Mouse (Mus musculus): ENCODE results near the gene Gm17617.
"Not testable (repeated sequence)": the region's sequence is repeated elsewhere in the genome, so short reads cannot be mapped to it uniquely, and the experiment has no call there.

The Gm17617 gene

DNA sequence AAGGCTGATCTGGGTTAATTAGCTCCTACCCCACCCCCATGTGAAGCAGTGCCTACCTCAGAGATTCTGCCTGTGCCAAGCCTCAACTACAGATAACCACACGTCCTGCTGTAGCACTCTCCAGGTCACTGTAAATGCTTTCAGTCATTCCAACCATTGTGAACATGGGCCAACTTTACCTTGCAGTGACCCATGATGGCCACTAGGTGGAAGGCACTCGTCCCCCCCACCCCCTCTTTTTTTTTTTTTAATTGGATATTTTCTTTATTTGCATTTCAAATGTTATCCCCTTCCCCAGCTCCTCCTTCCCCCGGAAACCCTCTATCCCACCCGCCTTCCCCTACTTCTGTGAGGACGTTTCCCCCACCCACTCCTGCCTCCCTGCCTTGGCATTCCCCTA, 2.0 kb upstream of the Gm17617 start:
- DNase-seq (ENCODE audit: low spot score): no peak

DNA sequence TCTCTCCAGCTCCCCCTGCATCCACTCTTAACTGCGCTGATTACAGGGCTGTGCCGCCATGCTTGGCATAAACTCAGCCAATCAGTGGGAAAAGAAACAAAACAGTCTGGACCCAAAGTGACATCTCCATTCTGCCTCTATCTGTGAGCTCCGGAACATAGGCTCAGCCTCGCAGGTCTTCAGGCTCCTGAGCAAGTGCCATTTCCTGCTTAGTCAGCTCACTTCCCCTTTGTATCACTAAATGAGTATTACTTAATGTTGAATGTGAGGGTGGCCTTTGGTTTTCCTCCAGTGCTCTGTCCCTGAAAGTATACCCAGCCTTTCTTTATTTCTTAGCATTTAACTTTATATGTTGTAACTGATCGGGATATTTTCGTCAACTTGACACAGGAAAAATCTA, 8.4 kb downstream of the Gm17617 start:
- DNase-seq (ENCODE audit: low spot score): no peak

DNA sequence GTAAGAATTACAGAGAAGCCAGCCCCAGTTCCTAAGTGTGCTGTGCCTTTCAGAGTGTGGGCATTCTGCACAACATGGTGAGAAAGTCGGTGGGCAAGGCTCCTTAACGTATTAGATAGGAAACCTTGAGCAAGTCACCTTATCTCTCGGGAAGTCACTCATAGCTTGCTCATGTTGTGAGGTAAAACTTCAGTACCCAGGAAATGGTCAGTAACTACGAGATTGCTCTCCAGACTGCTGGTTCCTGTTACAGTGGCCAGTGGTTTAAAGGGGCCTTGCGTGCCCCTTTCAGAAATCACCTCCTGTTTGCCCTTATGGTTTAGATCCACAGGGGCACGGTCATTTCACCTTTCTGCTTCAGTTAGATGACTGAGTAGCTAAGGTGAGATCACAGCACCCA, 19.0 kb downstream of the Gm17617 start:
- DNase-seq (ENCODE audit: low spot score): no peak

DNA sequence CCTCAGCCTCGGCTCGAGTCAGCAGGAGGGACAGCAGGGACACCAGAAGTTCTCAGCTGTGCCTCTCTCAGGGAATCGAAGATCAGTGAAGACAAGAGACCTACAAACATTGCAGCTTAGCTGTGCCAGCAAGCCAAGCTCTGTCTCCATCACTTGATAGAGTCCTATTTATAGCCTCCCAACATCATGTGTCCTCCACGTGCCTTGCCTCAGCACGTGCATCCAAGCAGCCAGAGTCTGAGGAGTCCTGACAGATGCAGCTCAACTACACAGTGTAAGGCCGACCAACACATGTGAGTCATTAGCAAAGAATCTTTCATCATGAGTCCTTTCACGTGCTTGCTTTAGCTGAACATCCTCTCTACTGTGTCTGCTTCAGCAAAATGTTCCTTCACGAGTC, 25.7 kb downstream of the Gm17617 start:
- DNase-seq (ENCODE audit: low spot score): peak; percentile 33

DNA sequence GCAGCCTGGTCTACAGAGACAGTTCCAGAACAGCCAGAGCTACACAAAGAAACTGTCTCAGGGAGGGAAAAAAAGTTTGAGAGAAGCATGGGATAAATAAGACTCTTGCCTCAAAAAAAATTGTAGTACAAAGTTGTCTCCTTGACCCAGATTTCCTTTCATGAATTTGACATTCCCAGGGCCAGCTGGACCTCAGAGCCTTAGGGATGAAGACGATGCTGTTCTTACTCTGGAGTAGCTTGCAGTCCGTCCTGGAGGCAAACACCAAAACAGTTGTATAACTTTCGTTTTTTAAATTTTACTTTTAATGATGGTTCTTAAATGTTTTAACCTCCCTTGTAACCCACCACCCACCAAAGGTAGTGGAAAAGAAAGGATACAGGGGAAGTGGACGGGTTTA, 26.2 kb downstream of the Gm17617 start:
- no peak for DNase-seq (ENCODE audit: low spot score)

DNA sequence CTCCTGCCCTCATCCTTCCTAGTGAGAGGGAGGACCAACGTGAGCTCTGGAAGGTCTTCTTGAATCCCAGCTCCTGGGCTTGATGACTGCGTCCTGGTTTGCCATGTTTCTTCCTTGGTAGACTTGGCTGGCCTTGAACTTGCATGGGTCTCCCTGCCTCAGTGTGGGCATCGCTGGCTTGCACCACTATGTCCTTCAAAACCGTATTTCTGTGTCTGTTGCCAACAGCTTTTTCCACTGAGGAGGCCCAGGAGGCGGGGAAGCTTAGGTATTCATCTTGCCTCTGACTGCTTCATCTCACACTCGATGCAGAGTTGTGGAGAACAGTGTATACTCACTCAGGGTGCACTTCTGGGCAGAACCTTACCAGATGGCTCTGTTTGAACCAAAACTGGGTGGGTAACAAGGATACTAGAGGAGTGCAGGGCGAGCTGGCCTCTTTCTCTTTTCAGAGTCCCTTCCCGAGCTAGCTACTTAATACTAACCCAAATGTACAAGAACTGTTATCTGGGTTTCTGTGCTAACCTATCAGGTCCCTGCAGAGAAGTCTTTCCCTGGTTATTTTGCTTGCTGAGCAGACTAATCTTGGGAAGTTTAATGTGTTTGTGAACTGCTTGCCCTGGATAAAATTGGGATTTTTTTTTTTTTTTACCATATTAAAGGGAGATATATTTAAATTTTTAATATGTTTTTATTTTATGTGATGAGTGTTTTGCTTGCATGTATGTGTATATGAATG, 27.2 kb downstream of the Gm17617 start:
- DNase-seq (ENCODE audit: low spot score): peak; percentile 55

DNA sequence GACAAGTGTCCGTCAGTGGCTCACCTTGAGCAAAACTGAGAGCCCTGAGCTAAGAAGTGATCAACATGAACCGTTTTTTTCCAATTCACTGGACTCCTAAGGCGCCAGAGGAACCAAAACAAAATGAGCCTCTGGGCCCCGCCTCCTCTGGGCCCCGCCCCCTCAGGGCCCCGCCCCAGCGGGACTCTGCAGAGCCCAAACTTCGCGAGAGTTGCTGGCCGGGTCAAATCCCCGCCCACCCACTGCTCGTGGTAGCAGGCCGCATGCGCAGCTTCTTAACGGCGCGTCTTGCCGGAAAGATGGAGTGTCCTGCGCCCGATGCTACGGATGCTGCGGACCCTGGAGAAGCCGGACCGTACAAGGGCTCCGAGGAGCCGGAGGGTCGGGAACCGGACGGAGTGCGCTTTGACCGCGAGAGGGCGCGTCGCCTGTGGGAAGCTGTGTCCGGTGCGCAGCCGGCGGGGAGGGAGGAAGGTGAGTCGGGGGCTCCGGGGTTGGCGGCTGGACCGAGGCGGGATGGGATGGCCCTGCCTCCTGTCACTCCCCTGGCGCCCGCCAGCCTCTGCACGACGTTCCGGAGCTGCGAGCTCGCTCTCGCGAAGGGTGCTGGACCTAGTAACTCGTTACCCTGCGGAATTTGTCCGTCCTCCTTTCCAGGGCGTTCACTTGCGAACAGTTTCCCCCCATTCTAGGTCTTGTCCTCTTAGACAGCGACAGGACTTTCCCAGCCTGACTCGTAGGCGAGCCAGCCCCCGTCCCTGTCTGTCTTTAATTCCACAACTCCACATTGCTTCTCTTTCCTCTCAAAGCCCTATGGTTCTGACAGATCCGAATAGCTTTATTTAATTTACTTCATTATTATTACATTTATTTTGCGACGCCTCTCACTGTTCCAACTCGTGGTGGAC, 28.0 kb downstream of the Gm17617 start, which contains the start of gene Zfp346:
Zfp346 (plus strand) TSS at position 267 of the 908 bp plus-strand sequence.
- peak; percentile 94 for DNase-seq (ENCODE audit: low spot score)

DNA sequence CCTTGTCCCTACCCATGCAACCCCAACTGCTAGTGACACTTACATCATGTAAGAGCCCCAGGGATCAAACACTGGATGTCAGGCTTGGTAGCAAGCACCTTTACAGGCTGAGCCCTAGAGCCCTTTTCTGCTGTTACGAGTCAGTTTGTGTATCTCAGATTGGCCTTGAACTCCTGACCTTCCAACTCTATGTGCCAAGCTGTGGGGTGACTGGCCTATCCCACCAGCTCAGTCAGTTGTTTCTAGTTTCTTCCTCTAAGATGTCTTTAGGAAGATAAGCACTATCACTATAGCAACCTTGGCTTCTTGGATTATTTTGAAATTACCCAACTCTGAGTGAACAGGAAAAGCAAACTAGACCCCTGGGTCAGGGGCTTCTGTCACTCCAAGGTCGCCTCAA, 30.0 kb downstream of the Gm17617 start:
- no peak for DNase-seq (ENCODE audit: low spot score)

DNA sequence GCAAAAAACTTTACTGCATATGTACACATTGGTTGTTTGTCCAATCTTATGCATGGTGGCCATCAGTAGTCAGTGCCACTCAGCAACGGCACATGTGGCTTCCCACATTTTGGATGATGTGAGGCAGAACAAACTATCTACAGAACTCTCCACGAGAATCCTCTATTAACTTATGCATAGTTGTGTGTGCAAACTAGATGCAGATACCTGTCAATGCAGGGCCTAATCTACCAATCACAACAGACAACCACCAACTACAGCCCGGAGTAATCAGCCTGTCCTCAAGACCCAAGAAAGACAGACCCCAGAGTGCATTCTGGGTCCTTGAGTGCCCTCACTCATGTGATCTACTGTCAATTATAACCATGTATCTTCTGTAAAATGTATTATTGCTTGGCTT, 31.0 kb downstream of the Gm17617 start:
- DNase-seq (ENCODE audit: low spot score): no peak

DNA sequence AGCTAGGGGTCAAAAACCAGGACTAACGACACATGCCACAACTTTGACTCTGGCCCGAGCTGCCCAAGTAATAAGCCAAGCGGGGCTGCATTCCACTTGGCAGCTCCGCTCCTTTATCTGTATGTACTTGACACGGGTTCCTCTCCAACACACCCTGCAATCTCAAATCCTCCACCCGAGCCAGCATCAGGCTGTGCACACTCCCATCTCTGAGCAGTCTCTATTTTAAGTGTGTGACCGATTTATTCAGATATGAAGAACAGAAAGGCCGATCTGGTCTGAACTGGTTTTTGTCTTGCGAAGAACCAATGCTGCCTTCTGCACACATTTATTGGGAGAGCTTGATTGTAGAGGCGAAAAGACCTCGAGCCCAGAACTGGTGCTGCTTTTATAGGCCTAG, 31.7 kb downstream of the Gm17617 start:
- DNase-seq (ENCODE audit: low spot score): no peak

DNA sequence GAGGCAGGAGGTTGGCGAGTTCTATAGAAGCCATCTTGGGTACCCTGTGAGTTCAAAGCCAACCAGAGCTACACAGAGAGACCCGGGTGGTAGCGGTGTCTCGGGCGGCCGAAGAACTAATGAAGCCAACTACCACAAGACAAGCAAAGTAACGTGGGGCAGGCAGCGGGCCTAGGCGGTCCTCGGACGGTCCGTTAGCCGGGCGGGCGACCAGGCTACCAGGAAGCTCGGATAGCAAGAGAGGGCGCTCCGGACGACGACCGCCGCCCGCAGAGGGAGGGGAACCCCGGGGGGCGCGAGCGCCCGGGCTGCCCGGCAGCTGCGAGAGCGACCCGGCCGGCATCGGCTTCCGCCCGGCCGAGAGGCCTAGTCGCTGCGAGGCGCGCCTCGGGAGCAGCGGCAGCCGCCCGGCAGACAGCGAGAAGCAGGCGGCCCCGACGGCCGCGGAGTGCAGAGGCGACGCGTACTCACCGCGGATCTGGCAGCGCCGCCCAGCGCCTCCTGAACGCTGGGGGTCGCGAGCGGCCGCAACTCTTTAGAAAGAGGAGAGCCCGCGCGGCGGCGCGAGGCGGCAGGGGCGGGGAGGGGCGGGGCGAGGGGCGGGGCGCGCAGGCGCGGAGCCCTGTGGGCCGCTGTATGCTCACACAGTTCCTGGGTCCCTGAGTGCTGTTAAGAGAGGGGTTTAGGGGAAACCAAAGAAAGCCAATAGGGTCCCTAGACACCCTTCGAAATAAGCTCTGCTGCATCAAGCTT, 33.4 kb downstream of the Gm17617 start, which contains the start of gene Uimc1:
Uimc1 (minus strand) TSS at position 575 of the 753 bp plus-strand sequence.
- peak; percentile 79 for DNase-seq (ENCODE audit: low spot score)

DNA sequence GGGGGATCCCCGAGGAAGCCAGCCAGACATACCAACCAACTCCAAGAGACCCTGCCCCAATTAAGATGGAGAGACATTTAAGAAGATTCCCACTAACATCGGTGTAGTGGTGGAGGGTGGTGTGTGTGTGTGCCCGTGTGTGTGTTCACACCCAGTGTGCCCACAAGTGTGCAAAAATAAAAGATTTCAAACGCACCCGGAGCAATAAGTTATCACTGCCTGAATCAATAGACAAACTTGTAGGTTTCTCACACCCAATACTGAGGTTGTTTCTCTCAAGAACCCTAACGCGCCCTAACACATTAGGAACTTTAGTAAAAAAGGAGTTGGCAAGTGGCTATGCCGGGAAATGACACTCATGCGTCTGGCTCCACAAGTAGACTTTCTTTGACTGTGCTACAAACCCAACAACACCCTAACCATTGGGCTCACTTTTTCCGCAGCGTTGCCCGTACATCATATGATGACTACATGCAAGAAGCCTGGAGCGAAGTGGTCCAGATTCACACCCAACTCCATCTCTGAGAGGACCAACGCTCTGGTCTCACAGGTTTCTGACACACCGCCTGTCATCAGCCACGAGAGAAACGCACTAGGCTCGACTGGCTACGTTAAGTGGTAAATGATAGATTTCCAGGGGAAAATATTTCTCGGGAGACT, 34.2 kb downstream of the Gm17617 start:
- DNase-seq (ENCODE audit: low spot score): no peak

DNA sequence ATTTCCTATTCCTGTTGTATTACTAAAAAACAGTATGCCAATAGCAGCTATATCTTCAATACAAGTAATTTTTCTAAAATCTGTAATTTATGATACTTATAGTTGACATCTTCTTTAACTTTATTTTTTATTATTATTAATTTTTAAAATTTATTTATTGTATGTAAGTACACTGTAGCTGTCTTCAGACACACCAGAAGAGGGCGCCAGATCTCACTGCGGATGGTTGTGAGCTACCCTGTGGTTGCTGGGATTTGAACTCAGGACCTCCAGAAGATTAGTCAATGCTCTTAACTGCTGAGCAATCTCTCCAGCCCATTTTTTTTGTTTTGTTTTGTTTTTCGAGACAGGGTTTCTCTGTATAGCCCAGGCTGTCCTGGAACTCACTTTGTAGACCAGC, 35.5 kb downstream of the Gm17617 start:
- not testable (repeated sequence) for DNase-seq (ENCODE audit: low spot score)

DNA sequence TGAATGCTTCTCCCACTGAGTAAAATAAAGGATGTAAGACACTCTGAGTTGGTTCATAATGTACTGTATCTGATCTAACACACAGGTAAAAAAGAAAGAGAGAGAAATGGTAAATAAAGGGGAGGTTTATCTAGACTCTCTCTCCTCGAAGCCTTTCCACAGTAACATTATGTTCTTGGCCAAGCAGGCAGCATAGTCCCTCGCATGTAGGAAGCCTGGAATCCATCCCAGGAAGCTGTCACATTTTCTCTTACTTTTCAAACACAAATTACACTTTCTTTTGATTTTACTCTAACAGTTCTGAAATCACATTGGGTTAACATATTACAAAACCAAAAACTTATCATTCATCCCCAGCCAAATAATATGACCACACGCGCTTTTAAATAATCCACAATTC, 40.8 kb downstream of the Gm17617 start:
- DNase-seq (ENCODE audit: low spot score): no peak
